11 mouse cellular contexts compared by ENCODE assay signal in the genomic region with DNA sequence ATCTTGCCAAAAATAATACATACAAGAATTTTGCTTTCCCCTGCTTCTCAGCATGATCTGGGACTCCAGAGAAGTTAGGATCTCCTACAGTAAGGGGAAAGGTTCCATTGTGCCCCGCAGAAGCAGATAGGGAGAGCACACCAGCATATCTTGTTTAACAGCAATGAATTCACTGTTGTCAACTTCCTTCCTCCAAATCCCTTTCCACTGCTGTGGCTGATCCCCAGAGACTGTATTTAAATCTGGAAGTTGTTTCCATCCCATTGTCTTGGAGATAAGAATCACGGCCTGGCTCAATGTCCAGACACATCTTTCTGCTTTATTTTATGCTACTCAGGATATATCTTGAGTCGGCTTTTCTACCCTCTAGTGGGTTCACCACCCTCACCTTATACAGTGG. TPM values are rescaled to one million over a fixed set of nuclear protein-coding genes. Genes with fewer than 3 reads are reported as not detected.
DNase-seq lines count a peak whose midpoint lies in the region; ATAC-seq lines count a peak whose summit lies in the region.
"Had no signal": no experiment of that assay in that cellular context is flagged by ENCODE, and none has a peak within 500 bp of the region (broad histone marks: within the 10 kb centered on the region; RNA-seq: fewer than 3 reads in every experiment).

No protein-coding gene starts in this region.

- no peak overlapping the region for H3K4me2 ChIP-seq in intestine, embryonic 14.5 days (ENCODE audit: low read length)
- no peak overlapping the region for H3K4me2 ChIP-seq in intestine, embryonic 15.5 days (replicated peaks)
- H3K4me2 ChIP-seq in heart, embryonic 13.5 days: no peak overlapping the region
- H3K4me2 ChIP-seq: limb, embryonic 15.5 days; midbrain, embryonic 15.5 days had no signal

- no peak overlapping the region for H3K4me3 ChIP-seq in intestine, embryonic 14.5 days (ENCODE audit: low read depth, low read length)
- H3K4me3 ChIP-seq in intestine, embryonic 15.5 days (replicated peaks): no peak overlapping the region
- no peak overlapping the region for H3K4me3 ChIP-seq in brown adipose tissue, adult 24 weeks (ENCODE audit: insufficient read depth, low read depth, low read length)
- H3K4me3 ChIP-seq in heart, embryonic 13.5 days: no peak overlapping the region
- H3K4me3 ChIP-seq: limb, embryonic 15.5 days; midbrain, embryonic 15.5 days had no signal

- no peak for ATAC-seq in intestine, embryonic 14.5 days (replicated peaks; ENCODE audit: low FRiP score, low TSS enrichment, low read depth)
- ATAC-seq in intestine, embryonic 15.5 days: no peak
- no peak for ATAC-seq in heart, embryonic 13.5 days (ENCODE audit: extremely low read depth, insufficient number of reproducible peaks, low FRiP score, low TSS enrichment)
- ATAC-seq: forebrain, embryonic 16.5 days; midbrain, embryonic 15.5 days had no signal

- H3K27me3 ChIP-seq in intestine, embryonic 14.5 days (replicated peaks; ENCODE audit: control insufficient read depth, insufficient read depth, low read length): no peaks in the 10 kb centered on the region
- no peaks in the 10 kb centered on the region for H3K27me3 ChIP-seq in intestine, embryonic 15.5 days (replicated peaks)
- H3K27me3 ChIP-seq in heart, embryonic 13.5 days (replicated peaks): 0 out of 2 replicates have a peak, but pooled peaks cover 4% of the 10 kb centered on the region
- H3K27me3 ChIP-seq: limb, embryonic 15.5 days had no signal

- H3K36me3 ChIP-seq in intestine, embryonic 14.5 days (ENCODE audit: control insufficient read depth, insufficient read depth, low read length): no peaks in the 10 kb centered on the region
- H3K36me3 ChIP-seq in intestine, embryonic 15.5 days: no peaks in the 10 kb centered on the region
- H3K36me3 ChIP-seq in heart, embryonic 13.5 days: no peaks in the 10 kb centered on the region
- H3K36me3 ChIP-seq: limb, embryonic 15.5 days; midbrain, embryonic 15.5 days had no signal

- no peaks in the 10 kb centered on the region for H3K9me3 ChIP-seq in intestine, embryonic 14.5 days (ENCODE audit: control insufficient read depth, low read length)
- no peaks in the 10 kb centered on the region for H3K9me3 ChIP-seq in intestine, embryonic 15.5 days
- H3K9me3 ChIP-seq in heart, embryonic 13.5 days: no peaks in the 10 kb centered on the region
- H3K9me3 ChIP-seq: limb, embryonic 15.5 days; midbrain, embryonic 15.5 days had no signal

- no peak overlapping the region for H3K9ac ChIP-seq in intestine, embryonic 14.5 days (ENCODE audit: low read length)
- H3K9ac ChIP-seq in intestine, embryonic 15.5 days: no peak overlapping the region
- H3K9ac ChIP-seq in heart, embryonic 13.5 days: no peak overlapping the region
- H3K9ac ChIP-seq: limb, embryonic 15.5 days; midbrain, embryonic 15.5 days had no signal

- H3K4me1 ChIP-seq in intestine, embryonic 14.5 days (replicated peaks; ENCODE audit: control insufficient read depth, insufficient read depth, low read length): peaks cover 83% of the 10 kb centered on the region
- peaks cover 41% of the 10 kb centered on the region for H3K4me1 ChIP-seq in intestine, embryonic 15.5 days (replicated peaks)
- H3K4me1 ChIP-seq in brown adipose tissue, adult 24 weeks (ENCODE audit: control insufficient read depth, insufficient read depth, insufficient read length, low read length): peaks cover 33% of the 10 kb centered on the region
- peaks cover 53% of the 10 kb centered on the region for H3K4me1 ChIP-seq in heart, embryonic 13.5 days

- 70% methylated on average over 3 of the region's 3 CpGs for WGBS in intestine, embryonic 14.5 days
- 67% methylated on average over 3 of the region's 3 CpGs for whole genome bisulfite sequencing in intestine, embryonic 15.5 days
- 44% methylated on average over 3 of the region's 3 CpGs for WGBS in heart, embryonic 13.5 days

- DNase-seq in intestine, embryonic 14.5 days (ENCODE audit: low spot score): peak; percentile 50
- peak; percentile 46 for DNase-seq in kidney, postnatal 14 days
- no peak for DNase-seq in B cell, adult 2 months
- DNase-seq in cerebellum, postnatal 14 days: no peak
- DNase-seq: cerebellum, postnatal 25 days had no signal

- no peak overlapping the region for H3K27ac ChIP-seq in intestine, embryonic 14.5 days (ENCODE audit: low read depth)
- H3K27ac ChIP-seq in intestine, embryonic 15.5 days: no peak overlapping the region
- peak overlapping the region; percentile 76 for H3K27ac ChIP-seq in brown adipose tissue, adult 24 weeks (replicated peaks; ENCODE audit: low read depth, low read length)
- peak overlapping the region; percentile 76 for H3K27ac ChIP-seq in heart, embryonic 13.5 days (replicated peaks)
- H3K27ac ChIP-seq: limb, embryonic 15.5 days; midbrain, embryonic 15.5 days had no signal

RNA-seq across cellular contexts. Expression of gene Ets1, which starts 37.9 kb away (rescaled TPM):
- polyA plus RNA-seq in intestine, embryonic 14.5 days (2014; fragmentation: Nextera tagmentation; extraction: Ambion mirVana): 46.3 and 51.3 TPM in 2 replicates
- 38.5 and 43.0 TPM in 2 replicates for polyA plus RNA-seq in intestine, embryonic 15.5 days (2015; fragmentation: Nextera tagmentation; extraction: Ambion mirVana)
- polyA plus RNA-seq in brown adipose tissue, adult 24 weeks (2012; ENCODE audit: insufficient read depth, insufficient read length, missing spikeins): 13.4 and 18.7 TPM in 2 replicates
- polyA plus RNA-seq in heart, embryonic 13.5 days (2015; fragmentation: Nextera tagmentation; extraction: Ambion mirVana): 46.9 and 48.3 TPM in 2 replicates

Comparison
In these comparisons a context has a peak if more than half of its experiments do, and no peak if none do; other contexts are left out.
1. DNase-seq: peak in intestine, embryonic 14.5 days (single experiment) and kidney, postnatal 14 days (single experiment); none in B cell, adult 2 months (0 of 2) and cerebellum, postnatal 14 days (0 of 2).
2. H3K27ac ChIP-seq: peak in brown adipose tissue, adult 24 weeks (single experiment) and heart, embryonic 13.5 days (single experiment); none in intestine, embryonic 14.5 days (single experiment) and intestine, embryonic 15.5 days (single experiment).